ENCODE assay signal across 24 mouse cellular contexts in genomic region chr5:110308861-110309260, GRCm38 (mm10). TPM values are rescaled to one million over a fixed set of nuclear protein-coding genes. Genes with fewer than 3 reads are reported as not detected.
DNase-seq lines count a peak whose midpoint lies in the region.
"Had no signal": no experiment of that assay in that cellular context is flagged by ENCODE, and none has a peak within 500 bp of the region (broad histone marks: within the 10 kb centered on the region; RNA-seq: fewer than 3 reads in every experiment).

No protein-coding gene starts in this region.

- DNase-seq in cerebellum, adult 18-20 months: peak; percentile 19 to 26
- no peak for DNase-seq in cerebellum, postnatal 4 days (ENCODE audit: low spot score in 2 of 2)
- peak; percentile 31 for DNase-seq in left cerebral cortex, postnatal 4 days
- DNase-seq in left cerebral cortex, postnatal 25 days (ENCODE audit: low spot score in 2 of 2): no peak
- DNase-seq in cerebellum, postnatal 10 days: peak; percentile 78 to 81
- DNase-seq in cerebellum, postnatal 36 days: peak; percentile 22 to 25
- DNase-seq in right cerebral cortex, adult 2 months (ENCODE audit: low spot score in 2 of 2): no peak
- no peak for DNase-seq in right cerebral cortex, adult 18-20 months
- DNase-seq: adrenal gland, postnatal 10 days; adrenal gland, postnatal 36 days; B cell, adult 2 months; forebrain, postnatal 0 days; gastrocnemius, adult 2 months; gastrocnemius, postnatal 14 days; heart, adult 11 months; kidney, adult 2 months had no signal

- intact Hi-C loops in left cerebral cortex, postnatal 4 days (cut with DNase I): no loop called here
- intact Hi-C loops in left cerebral cortex, postnatal 25 days (cut with DNase I): no loop called here

RNA-seq across cellular contexts. Expression of gene Pole, which starts 22.8 kb away (rescaled TPM):
- total RNA-seq in left cerebral cortex, postnatal 4 days (2021): 1 to 10 TPM; 8.0 to 9.1 TPM
- total RNA-seq in left cerebral cortex, postnatal 25 days (2021): 1 to 10 TPM; 1.3 TPM

RNA-seq across cellular contexts. Expression of gene Pxmp2, which starts 22.9 kb away (rescaled TPM):
- total RNA-seq in left cerebral cortex, postnatal 4 days (2021): 1 to 10 TPM; 5.9 to 7.0 TPM
- total RNA-seq in left cerebral cortex, postnatal 25 days (2021): 1 to 10 TPM; 8.0 to 8.1 TPM

RNA-seq across cellular contexts. Expression of gene P2rx2, which starts 34.2 kb away (rescaled TPM):
- total RNA-seq in left cerebral cortex, postnatal 4 days (2021): 10 to 100 TPM; 12.5 to 15.0 TPM
- total RNA-seq in left cerebral cortex, postnatal 25 days (2021): under 1 TPM in 1 of 2 experiments, not detected in 1; 0.23 TPM
- total RNA-seq: CH12.LX; G1E; gastrocnemius, adult 2 months; gastrocnemius, postnatal 14 days; gastrocnemius, postnatal 4 days; heart, adult 8-10 months; heart, postnatal 25 days had no signal

RNA-seq across cellular contexts. Expression of gene Lrcol1, which starts 35.7 kb away (rescaled TPM):
- total RNA-seq in left cerebral cortex, postnatal 4 days (2021): not detected
- not detected for total RNA-seq in left cerebral cortex, postnatal 25 days (2021)
- total RNA-seq: adrenal gland, adult 18-20 months; adrenal gland, postnatal 10 days; adrenal gland, postnatal 36 days; CH12.LX; common myeloid progenitor, adult 5-6 weeks; forebrain, postnatal 0 days; G1E; gastrocnemius, adult 2 months; gastrocnemius, postnatal 14 days; gastrocnemius, postnatal 4 days; heart, adult 8-10 months; heart, postnatal 25 days; hematopoietic stem cell, adult 5-6 weeks had no signal

RNA-seq across cellular contexts. Expression of gene Pgam5, which starts 39.1 kb away (rescaled TPM):
- total RNA-seq in left cerebral cortex, postnatal 4 days (2021): 10 to 100 TPM; 66.5 to 66.9 TPM
- total RNA-seq in left cerebral cortex, postnatal 25 days (2021): 10 to 100 TPM; 60.0 to 65.1 TPM

Comparison
In these comparisons a context has a peak if more than half of its experiments do, and no peak if none do; other contexts are left out.
1. DNase-seq: peak in cerebellum, adult 18-20 months (2 of 2), left cerebral cortex, postnatal 4 days (single experiment), cerebellum, postnatal 10 days (2 of 2) and cerebellum, postnatal 36 days (2 of 2); none in cerebellum, postnatal 4 days (0 of 2), left cerebral cortex, postnatal 25 days (0 of 2), right cerebral cortex, adult 2 months (0 of 2) and right cerebral cortex, adult 18-20 months (single experiment).
2. RNA of gene P2rx2, which starts 34.2 kb away (total RNA-seq): 12.5 to 15.0 TPM in left cerebral cortex, postnatal 4 days; 0.23 TPM in left cerebral cortex, postnatal 25 days; every median in the first group is over 10 times any median in the second.